Mouse (Mus musculus): Measurements from ENCODE around the gene Tsen54. TPM values are rescaled to one million over a fixed set of nuclear protein-coding genes. Genes with fewer than 3 reads are reported as not detected.

Tsen54 gene
- polyA plus RNA-seq, 1 experiment from 2014 or later = 28.1 TPM

DNA sequence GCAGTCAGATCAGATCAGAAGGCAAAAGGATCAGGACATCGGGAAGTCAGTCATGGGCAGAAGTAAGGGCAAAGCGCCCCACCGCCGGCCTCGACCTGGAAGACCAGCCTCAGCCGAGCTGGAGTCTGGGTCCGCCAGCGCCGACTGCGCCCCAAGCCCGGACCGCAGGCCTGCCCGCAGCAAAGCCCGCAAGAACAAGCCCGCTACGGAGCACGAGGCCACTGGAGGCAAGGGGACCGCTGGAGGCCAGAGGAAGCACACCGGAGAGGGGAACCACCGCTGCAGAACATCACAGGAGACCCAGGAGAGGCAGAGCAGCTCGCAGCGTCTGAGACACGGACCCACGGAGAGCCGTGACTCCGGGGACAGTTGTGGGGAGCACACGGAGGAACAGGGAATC, 43.8 kb downstream of the Tsen54 start, which contains the start of gene Myo15b:
TSS of gene Myo15b (plus strand) at position 53 of the 400 bp plus-strand sequence.
- Histone ChIP-seq H3K27me3 (ENCODE audit: control insufficient read depth, insufficient read depth, low read length) (peaks cover 38% of the 10 kb centered on the region), H3K4me3 (replicated peaks; ENCODE audit: low read length) (peak within 1 kb of the TSS; percentile 40), H3K4me1 (ENCODE audit: control insufficient read depth, insufficient read depth, low read length) (peaks cover 4% of the 10 kb centered on the region), H3K9ac (ENCODE audit: low read length) (peak within 1 kb of the TSS; percentile 71), H3K9me3 (replicated peaks; ENCODE audit: control insufficient read depth, low read length) (no peaks in the 10 kb centered on the region), H3K36me3 (ENCODE audit: control insufficient read depth, insufficient read depth, low read length) (no peaks in the 10 kb centered on the region), H3K27ac (ENCODE audit: low read length) (no peak within 1 kb of the TSS), H3K4me2 (ENCODE audit: low read depth, low read length) (peak within 1 kb of the TSS; percentile 57)
- no peak for ATAC-seq (ENCODE audit: insufficient read depth, low FRiP score)
- 14% methylated on average over 27 of the region's 27 CpGs for WGBS

DNA sequence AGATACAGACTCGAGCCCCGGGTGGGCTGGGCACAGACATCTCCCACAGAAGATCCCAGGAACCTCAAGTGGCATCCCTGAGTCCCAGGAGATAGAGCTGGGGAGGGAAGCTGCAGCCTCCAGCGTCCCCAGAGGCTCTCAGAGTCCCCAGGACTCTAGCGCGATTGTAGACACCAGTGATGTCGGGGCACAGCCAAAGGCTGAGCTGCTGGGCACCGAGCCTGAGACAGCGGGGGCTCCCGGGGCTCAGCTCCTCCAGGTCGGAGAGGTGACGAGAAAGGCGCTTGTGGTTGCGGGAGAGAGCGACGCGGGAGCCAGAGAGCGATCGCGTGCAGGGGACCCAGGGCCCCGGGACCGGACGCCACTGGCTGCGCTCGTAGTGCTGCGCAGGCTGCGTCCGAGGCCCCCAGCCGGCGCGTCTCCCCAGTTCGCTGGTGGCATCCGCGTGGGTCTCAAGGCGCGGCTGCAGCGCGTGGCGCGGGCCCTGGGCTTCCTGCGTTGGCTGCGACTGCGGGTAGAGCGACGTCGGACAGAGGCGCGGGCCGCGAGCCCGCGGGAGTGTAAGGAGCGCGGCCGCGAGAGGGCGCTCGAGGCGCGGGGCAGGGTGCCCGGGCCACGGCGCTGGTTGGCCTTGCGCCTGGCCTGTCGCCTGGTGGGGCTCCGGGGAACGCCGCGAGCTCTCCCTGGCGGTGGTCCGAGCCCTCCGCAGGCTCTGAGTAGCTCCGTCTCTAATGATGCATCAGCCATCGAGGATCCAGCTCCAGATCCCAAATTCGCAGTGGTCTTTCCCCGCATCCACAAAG, 44.8 kb downstream of the Tsen54 start:
- H3K9me3 ChIP-seq (replicated peaks; ENCODE audit: control insufficient read depth, low read length) = no peaks in the 10 kb centered on the region
- peak overlapping the region; percentile 57 for H3K4me2 ChIP-seq (ENCODE audit: low read depth, low read length)
- H3K27ac ChIP-seq (ENCODE audit: low read length) = no peak overlapping the region
- H3K4me1 ChIP-seq (ENCODE audit: control insufficient read depth, insufficient read depth, low read length) = peaks cover 4% of the 10 kb centered on the region
- H3K4me3 ChIP-seq (replicated peaks; ENCODE audit: low read length) = peak overlapping the region; percentile 40
- ATAC-seq (ENCODE audit: insufficient read depth, low FRiP score) = peak; percentile 91
- peak overlapping the region; percentile 71 for H3K9ac ChIP-seq (ENCODE audit: low read length)
- H3K36me3 ChIP-seq (ENCODE audit: control insufficient read depth, insufficient read depth, low read length) = no peaks in the 10 kb centered on the region
- peaks cover 38% of the 10 kb centered on the region for H3K27me3 ChIP-seq (ENCODE audit: control insufficient read depth, insufficient read depth, low read length)
- 3% methylated on average over 74 of the region's 75 CpGs for WGBS

DNA sequence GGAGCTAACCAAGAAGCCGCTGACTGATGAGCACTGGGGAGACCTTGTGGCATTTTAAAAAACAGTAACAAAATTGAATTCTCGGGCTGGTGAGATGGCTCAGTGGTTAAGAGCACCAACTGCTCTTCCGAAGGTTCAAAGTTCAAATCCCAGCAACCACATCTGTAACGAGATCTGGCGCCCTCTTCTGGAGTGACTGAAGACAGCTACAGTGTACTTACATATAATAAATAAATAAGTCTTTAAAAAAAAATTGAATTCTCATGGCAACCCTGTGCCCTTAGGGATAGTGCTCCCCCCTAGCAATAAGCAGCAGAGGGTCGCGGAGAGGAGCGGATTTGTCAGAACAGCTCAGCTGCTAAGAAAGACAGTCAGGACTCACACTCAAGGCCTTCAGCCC, 49.4 kb downstream of the Tsen54 start:
- Histone ChIP-seq H3K9ac (ENCODE audit: low read length) (no peak overlapping the region), H3K27me3 (ENCODE audit: control insufficient read depth, insufficient read depth, low read length) (peaks cover 18% of the 10 kb centered on the region), H3K27ac (ENCODE audit: low read length) (no peak overlapping the region), H3K36me3 (ENCODE audit: control insufficient read depth, insufficient read depth, low read length) (no peaks in the 10 kb centered on the region), H3K9me3 (replicated peaks; ENCODE audit: control insufficient read depth, low read length) (no peaks in the 10 kb centered on the region), H3K4me3 (replicated peaks; ENCODE audit: low read length) (no peak overlapping the region), H3K4me2 (ENCODE audit: low read depth, low read length) (no peak overlapping the region), H3K4me1 (ENCODE audit: control insufficient read depth, insufficient read depth, low read length) (peaks cover 4% of the 10 kb centered on the region; the same call in 1 of the 2 replicates)
- no peak for ATAC-seq (ENCODE audit: insufficient read depth, low FRiP score)
- WGBS = 79% methylated on average over 8 of the region's 8 CpGs

GRCm38 (mm10) chr11:115869393-115869792, 54.9 kb downstream of the Tsen54 start:
- Histone ChIP-seq H3K4me3 (replicated peaks; ENCODE audit: low read length) (no peak overlapping the region), H3K4me2 (ENCODE audit: low read depth, low read length) (no peak overlapping the region), H3K27ac (ENCODE audit: low read length) (peak overlapping the region; percentile 45), H3K4me1 (ENCODE audit: control insufficient read depth, insufficient read depth, low read length) (0 out of 2 replicates have a peak, but pooled peaks cover 4% of the 10 kb centered on the region), H3K9ac (ENCODE audit: low read length) (no peak overlapping the region), H3K27me3 (ENCODE audit: control insufficient read depth, insufficient read depth, low read length) (no peaks in the 10 kb centered on the region), H3K36me3 (ENCODE audit: control insufficient read depth, insufficient read depth, low read length) (no peaks in the 10 kb centered on the region), H3K9me3 (replicated peaks; ENCODE audit: control insufficient read depth, low read length) (no peaks in the 10 kb centered on the region)
- 55% methylated on average over 8 of the region's 8 CpGs for WGBS
- ATAC-seq (ENCODE audit: insufficient read depth, low FRiP score) = peak; percentile 61

- H3K9me3 ChIP-seq (replicated peaks; ENCODE audit: control insufficient read depth, low read length) = no peaks in the 10 kb centered on the region
- H3K27me3 ChIP-seq (ENCODE audit: control insufficient read depth, insufficient read depth, low read length) = no peaks in the 10 kb centered on the region
- H3K4me2 ChIP-seq (ENCODE audit: low read depth, low read length) = no peak overlapping the region
- no peaks in the 10 kb centered on the region for H3K36me3 ChIP-seq (ENCODE audit: control insufficient read depth, insufficient read depth, low read length)
- H3K4me3 ChIP-seq (replicated peaks; ENCODE audit: low read length) = no peak overlapping the region
- WGBS = 46% methylated on average over 4 of the region's 4 CpGs
- ATAC-seq (ENCODE audit: insufficient read depth, low FRiP score) = no peak
- H3K4me1 ChIP-seq (ENCODE audit: control insufficient read depth, insufficient read depth, low read length) = 0 out of 2 replicates have a peak, but pooled peaks cover 4% of the 10 kb centered on the region
- no peak overlapping the region for H3K27ac ChIP-seq (ENCODE audit: low read length)
- no peak overlapping the region for H3K9ac ChIP-seq (ENCODE audit: low read length)
Measured at GRCm38 (mm10) chr11:115872437-115872836, 57.9 kb downstream of the Tsen54 start.

Small RNAs within 50 kb of the gene (microRNA-seq; reads per million reads assigned to microRNA genes)
- gene Mir5621 = 0.50 reads per million

Other genes starting within 250 kb of the Tsen54 start
- gene Mrps7, start 210.8 kb upstream of the Tsen54 start, polyA plus RNA-seq (2015; fragmentation: Nextera tagmentation; extraction: Ambion mirVana) = 78.5 and 91.1 TPM in 2 replicates
- 17.4 and 18.8 TPM in 2 replicates for gene Gga3, start 210.7 kb upstream of the Tsen54 start, polyA plus RNA-seq (2015; fragmentation: Nextera tagmentation; extraction: Ambion mirVana)
- gene Mif4gd, start 201.8 kb upstream of the Tsen54 start, polyA plus RNA-seq (2015; fragmentation: Nextera tagmentation; extraction: Ambion mirVana) = 35.9 and 47.4 TPM in 2 replicates
- gene Slc25a19, start 186.4 kb upstream of the Tsen54 start, polyA plus RNA-seq (2015; fragmentation: Nextera tagmentation; extraction: Ambion mirVana) = 22.1 and 22.7 TPM in 2 replicates
- gene Grb2, start 106.1 kb upstream of the Tsen54 start, polyA plus RNA-seq (2015; fragmentation: Nextera tagmentation; extraction: Ambion mirVana) = 59.1 and 79.6 TPM in 2 replicates
- gene Tmem94, start 49.3 kb upstream of the Tsen54 start, polyA plus RNA-seq (2015; fragmentation: Nextera tagmentation; extraction: Ambion mirVana) = 21.4 and 23.1 TPM in 2 replicates
- gene Caskin2, start 1.1 kb upstream of the Tsen54 start, polyA plus RNA-seq (2015; fragmentation: Nextera tagmentation; extraction: Ambion mirVana) = 14.9 and 16.8 TPM in 2 replicates
- 65.6 and 75.3 TPM in 2 replicates for gene Llgl2, start 9.3 kb downstream of the Tsen54 start, polyA plus RNA-seq (2015; fragmentation: Nextera tagmentation; extraction: Ambion mirVana)
- gene Myo15b, start 43.7 kb downstream of the Tsen54 start, polyA plus RNA-seq (2015; fragmentation: Nextera tagmentation; extraction: Ambion mirVana) = 20.8 and 21.1 TPM in 2 replicates
- 6.5 and 8.5 TPM in 2 replicates for gene Smim5, start 85.2 kb downstream of the Tsen54 start, polyA plus RNA-seq (2015; fragmentation: Nextera tagmentation; extraction: Ambion mirVana)
- 57.0 and 68.4 TPM in 2 replicates for gene Smim6, start 97.3 kb downstream of the Tsen54 start, polyA plus RNA-seq (2015; fragmentation: Nextera tagmentation; extraction: Ambion mirVana)
- gene Sap30bp, start 118.6 kb downstream of the Tsen54 start, polyA plus RNA-seq (2015; fragmentation: Nextera tagmentation; extraction: Ambion mirVana) = 32.0 and 35.2 TPM in 2 replicates
- 19.5 and 19.7 TPM in 2 replicates for gene Recql5, start 118.8 kb downstream of the Tsen54 start, polyA plus RNA-seq (2015; fragmentation: Nextera tagmentation; extraction: Ambion mirVana)
- gene Itgb4, start 160.0 kb downstream of the Tsen54 start, polyA plus RNA-seq (2015; fragmentation: Nextera tagmentation; extraction: Ambion mirVana) = 18.9 and 24.4 TPM in 2 replicates
- 186 and 187 TPM in 2 replicates for gene Galk1, start 198.0 kb downstream of the Tsen54 start, polyA plus RNA-seq (2015; fragmentation: Nextera tagmentation; extraction: Ambion mirVana)
- gene H3f3b, start 213.2 kb downstream of the Tsen54 start, polyA plus RNA-seq (2015; fragmentation: Nextera tagmentation; extraction: Ambion mirVana) = 1,496 and 1,592 TPM in 2 replicates
- gene Unk, start 215.6 kb downstream of the Tsen54 start, polyA plus RNA-seq (2015; fragmentation: Nextera tagmentation; extraction: Ambion mirVana) = 26.4 and 26.9 TPM in 2 replicates

All from stomach, embryonic 16.5 days (tissue).